Mouse (Mus musculus): ENCODE measurements around the gene Acot3. TPM values are rescaled to one million over a fixed set of nuclear protein-coding genes. Genes with fewer than 3 reads are reported as not detected.
A peak's percentile ranks its signal among the peaks of the same experiment; 100 is the strongest.

The Acot3 gene
- total and polyA plus RNA-seq, 2 experiments from 2014 or later, result 0.31 to 2.1 TPM

DNA sequence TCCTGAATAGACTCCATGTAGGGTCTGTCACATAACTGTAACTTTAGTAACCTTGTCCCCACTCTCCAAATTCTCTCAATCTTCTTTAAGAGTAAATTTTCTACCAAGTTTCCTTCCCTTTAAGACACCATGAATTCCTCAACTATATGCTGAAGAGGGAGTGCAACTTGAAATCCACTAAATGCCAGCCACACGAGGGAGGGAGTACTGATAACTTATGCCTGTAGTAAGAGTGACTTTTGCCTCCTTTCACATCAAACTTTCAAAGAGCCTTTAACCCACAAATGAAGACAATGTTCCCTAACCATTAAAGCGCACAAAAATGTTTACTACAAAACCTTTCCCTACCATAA lies 49.5 kb downstream of the Acot3 start:
- DNase-seq (ENCODE audit: low spot score) (no peak), ATAC-seq (ENCODE audit: insufficient read depth, low read depth) (no peak)
- Histone ChIP-seq H3K4me2 (ENCODE audit: low read depth, low read length) (peak overlapping the region; percentile 79), H3K9ac (replicated peaks; ENCODE audit: low read depth, low read length) (peak overlapping the region; percentile 65), H3K4me1 (ENCODE audit: control insufficient read depth, insufficient read depth) (no peaks in the 10 kb centered on the region), H3K27me3 (ENCODE audit: control insufficient read depth, insufficient read depth, low read length) (no peaks in the 10 kb centered on the region), H3K36me3 (replicated peaks; ENCODE audit: control insufficient read depth, insufficient read depth, low read length) (no peaks in the 10 kb centered on the region), H3K4me3 (ENCODE audit: low read depth, low read length) (peak overlapping the region; percentile 57), H3K27ac (ENCODE audit: low read depth) (no peak overlapping the region), H3K9me3 (replicated peaks; ENCODE audit: control insufficient read depth, low read length) (no peaks in the 10 kb centered on the region)
- 59% methylated on average over 2 of the region's 2 CpGs for WGBS
- no peak for TF ChIP-seq CTCF (IDR thresholded peaks at IDR 0.05; ENCODE audit: low read depth)
- no peak for TF ChIP-seq EP300 (IDR thresholded peaks at IDR 0.05; ENCODE audit: low read depth)

DNA sequence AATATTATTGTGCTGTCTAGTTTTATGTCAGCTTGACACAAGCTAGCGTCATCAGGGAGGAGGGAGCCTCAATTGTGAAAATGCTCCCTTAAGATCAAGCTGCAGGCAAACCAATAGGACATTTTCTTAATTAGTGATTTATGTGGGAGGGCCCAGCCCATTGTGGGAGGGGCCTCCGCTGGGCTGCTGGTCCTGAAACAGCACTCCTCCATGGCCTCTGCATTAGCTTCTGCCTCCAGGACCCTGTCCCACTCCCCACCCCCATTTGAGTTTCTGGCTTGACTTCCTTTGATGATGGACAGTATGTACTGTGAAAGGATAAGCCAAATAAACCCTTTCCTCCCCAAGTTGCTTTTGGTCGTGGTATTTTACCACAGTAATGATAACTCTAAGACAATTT lies 55.1 kb downstream of the Acot3 start:
- no peaks in the 10 kb centered on the region for H3K4me1 ChIP-seq (ENCODE audit: control insufficient read depth, insufficient read depth)
- TF ChIP-seq CTCF (IDR thresholded peaks at IDR 0.05; ENCODE audit: low read depth) (no peak), EP300 (IDR thresholded peaks at IDR 0.05; ENCODE audit: low read depth) (no peak)
- H3K27ac ChIP-seq (ENCODE audit: low read depth), result no peak overlapping the region
- WGBS, result 79% methylated on average over 3 of the region's 3 CpGs
- no peak for DNase-seq (ENCODE audit: low spot score)
- ATAC-seq (ENCODE audit: insufficient read depth, low read depth), result no peak
- no peak overlapping the region for H3K9ac ChIP-seq (replicated peaks; ENCODE audit: low read depth, low read length)
- no peak overlapping the region for H3K4me3 ChIP-seq (ENCODE audit: low read depth, low read length)
- H3K9me3 ChIP-seq (replicated peaks; ENCODE audit: control insufficient read depth, low read length), result no peaks in the 10 kb centered on the region
- no peak overlapping the region for H3K4me2 ChIP-seq (ENCODE audit: low read depth, low read length)
- H3K36me3 ChIP-seq (replicated peaks; ENCODE audit: control insufficient read depth, insufficient read depth, low read length), result no peaks in the 10 kb centered on the region
- H3K27me3 ChIP-seq (ENCODE audit: control insufficient read depth, insufficient read depth, low read length), result no peaks in the 10 kb centered on the region

DNA sequence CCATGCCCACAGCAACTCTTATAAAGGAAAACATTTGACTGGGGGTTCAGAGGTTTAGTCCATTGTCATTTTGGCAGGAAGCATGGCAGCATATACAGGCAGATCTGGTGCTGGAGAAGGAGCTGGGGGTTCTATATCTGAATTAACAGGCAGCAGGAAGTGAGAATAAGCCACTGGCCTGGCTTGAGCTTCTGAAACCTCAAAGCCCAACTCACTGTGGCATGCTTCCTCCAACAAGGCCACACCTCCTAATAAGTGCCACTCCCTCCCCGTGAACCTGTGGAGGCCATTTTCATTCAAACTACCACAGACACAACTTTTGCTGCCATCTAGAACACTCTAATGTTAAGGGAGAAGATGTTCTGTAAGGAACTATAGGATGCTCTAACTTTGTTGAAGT lies 55.7 kb downstream of the Acot3 start:
- Histone ChIP-seq H3K9me3 (replicated peaks; ENCODE audit: control insufficient read depth, low read length) (no peaks in the 10 kb centered on the region), H3K27ac (ENCODE audit: low read depth) (no peak overlapping the region), H3K4me3 (ENCODE audit: low read depth, low read length) (no peak overlapping the region), H3K4me1 (ENCODE audit: control insufficient read depth, insufficient read depth) (no peaks in the 10 kb centered on the region), H3K9ac (replicated peaks; ENCODE audit: low read depth, low read length) (no peak overlapping the region), H3K36me3 (replicated peaks; ENCODE audit: control insufficient read depth, insufficient read depth, low read length) (no peaks in the 10 kb centered on the region), H3K27me3 (ENCODE audit: control insufficient read depth, insufficient read depth, low read length) (no peaks in the 10 kb centered on the region), H3K4me2 (ENCODE audit: low read depth, low read length) (no peak overlapping the region)
- TF ChIP-seq EP300 (IDR thresholded peaks at IDR 0.05; ENCODE audit: low read depth), result no peak
- ATAC-seq (ENCODE audit: insufficient read depth, low read depth) (no peak), DNase-seq (ENCODE audit: low spot score) (no peak)
- WGBS, result 47% methylated on average over 1 of the region's 1 CpGs

DNA sequence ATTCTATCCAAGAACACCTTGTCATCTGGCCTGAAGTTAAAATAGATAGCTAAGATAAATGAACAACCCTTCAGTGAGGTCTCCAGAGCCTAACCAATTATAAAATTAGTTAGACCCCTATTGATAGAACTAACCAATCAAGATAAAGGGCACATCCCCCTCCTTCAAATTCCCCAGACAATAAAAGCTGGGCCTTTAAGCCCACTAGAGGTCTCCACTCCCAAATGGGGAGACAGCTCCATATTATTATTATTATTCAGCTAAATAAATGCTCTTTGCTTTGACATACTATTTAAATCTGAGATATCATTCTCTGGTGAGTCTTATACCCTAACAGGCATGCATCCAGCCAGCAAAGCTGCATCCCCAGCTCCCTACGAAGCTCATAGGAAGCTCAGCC lies 58.0 kb downstream of the Acot3 start:
- H3K27ac ChIP-seq (ENCODE audit: low read depth), result no peak overlapping the region
- H3K9ac ChIP-seq (replicated peaks; ENCODE audit: low read depth, low read length), result no peak overlapping the region
- H3K4me3 ChIP-seq (ENCODE audit: low read depth, low read length), result no peak overlapping the region
- DNase-seq (ENCODE audit: low spot score) (no peak), ATAC-seq (ENCODE audit: insufficient read depth, low read depth) (no peak)
- H3K4me2 ChIP-seq (ENCODE audit: low read depth, low read length), result no peak overlapping the region
- TF ChIP-seq CTCF (IDR thresholded peaks at IDR 0.05; ENCODE audit: low read depth), result no peak
- no peak for TF ChIP-seq EP300 (IDR thresholded peaks at IDR 0.05; ENCODE audit: low read depth)
- H3K4me1 ChIP-seq (ENCODE audit: control insufficient read depth, insufficient read depth), result peaks cover 3% of the 10 kb centered on the region; the same call in 1 of the 2 replicates
- no peaks in the 10 kb centered on the region for H3K9me3 ChIP-seq (replicated peaks; ENCODE audit: control insufficient read depth, low read length)
- 69% methylated on average over 1 of the region's 1 CpGs for WGBS
- no peaks in the 10 kb centered on the region for H3K36me3 ChIP-seq (replicated peaks; ENCODE audit: control insufficient read depth, insufficient read depth, low read length)
- no peaks in the 10 kb centered on the region for H3K27me3 ChIP-seq (ENCODE audit: control insufficient read depth, insufficient read depth, low read length)

Other genes starting within 250 kb of the Acot3 start
- 22.8 and 42.1 TPM in 2 replicates for gene Numb, start 130.2 kb upstream of the Acot3 start, total RNA-seq (2014; rRNA removed; ENCODE audit: low replicate concordance)
- 19.0 and 19.1 TPM in 2 replicates for gene Numb, start 130.2 kb upstream of the Acot3 start, polyA plus RNA-seq (2015; fragmentation: Nextera tagmentation; extraction: Ambion mirVana)
- gene Riox1, start 101.5 kb upstream of the Acot3 start, total RNA-seq (2014; rRNA removed; ENCODE audit: low replicate concordance), result 12.4 and 21.9 TPM in 2 replicates
- 4.6 and 5.1 TPM in 2 replicates for gene Riox1, start 101.5 kb upstream of the Acot3 start, polyA plus RNA-seq (2015; fragmentation: Nextera tagmentation; extraction: Ambion mirVana)
- gene Heatr4, start 67.3 kb upstream of the Acot3 start, total RNA-seq (2014; rRNA removed; ENCODE audit: low replicate concordance), result not detected in 2 replicates
- 0.04 TPM in 1 of 2 replicates, not detected in the other for gene Heatr4, start 67.3 kb upstream of the Acot3 start, polyA plus RNA-seq (2015; fragmentation: Nextera tagmentation; extraction: Ambion mirVana)
- 158 and 228 TPM in 2 replicates for gene Acot2, start 64.3 kb upstream of the Acot3 start, total RNA-seq (2014; rRNA removed; ENCODE audit: low replicate concordance)
- gene Acot2, start 64.3 kb upstream of the Acot3 start, polyA plus RNA-seq (2015; fragmentation: Nextera tagmentation; extraction: Ambion mirVana), result 300 and 309 TPM in 2 replicates
- 71.5 and 122 TPM in 2 replicates for gene Acot1, start 42.7 kb upstream of the Acot3 start, total RNA-seq (2014; rRNA removed; ENCODE audit: low replicate concordance)
- 137 and 142 TPM in 2 replicates for gene Acot1, start 42.7 kb upstream of the Acot3 start, polyA plus RNA-seq (2015; fragmentation: Nextera tagmentation; extraction: Ambion mirVana)
- gene Acot4, start 13.8 kb upstream of the Acot3 start, total RNA-seq (2014; rRNA removed; ENCODE audit: low replicate concordance), result 0.31 and 18.2 TPM in 2 replicates
- gene Acot4, start 13.8 kb upstream of the Acot3 start, polyA plus RNA-seq (2015; fragmentation: Nextera tagmentation; extraction: Ambion mirVana), result 0.55 and 0.60 TPM in 2 replicates
- not detected in 2 replicates for gene Gm49366, start 13.2 kb upstream of the Acot3 start, total RNA-seq (2014; rRNA removed; ENCODE audit: low replicate concordance)
- gene Gm49366, start 13.2 kb upstream of the Acot3 start, polyA plus RNA-seq (2015; fragmentation: Nextera tagmentation; extraction: Ambion mirVana), result not detected in 2 replicates
- not detected in 2 replicates for gene Acot5, start 17.2 kb downstream of the Acot3 start, total RNA-seq (2014; rRNA removed; ENCODE audit: low replicate concordance)
- gene Acot5, start 17.2 kb downstream of the Acot3 start, polyA plus RNA-seq (2015; fragmentation: Nextera tagmentation; extraction: Ambion mirVana), result not detected in 2 replicates
- 1.8 and 5.8 TPM in 2 replicates for gene Acot6, start 48.5 kb downstream of the Acot3 start, total RNA-seq (2014; rRNA removed; ENCODE audit: low replicate concordance)
- 1.1 and 1.2 TPM in 2 replicates for gene Acot6, start 48.5 kb downstream of the Acot3 start, polyA plus RNA-seq (2015; fragmentation: Nextera tagmentation; extraction: Ambion mirVana)
- 2.0 and 2.3 TPM in 2 replicates for gene Dnal1, start 62.2 kb downstream of the Acot3 start, total RNA-seq (2014; rRNA removed; ENCODE audit: low replicate concordance)
- gene Dnal1, start 62.2 kb downstream of the Acot3 start, polyA plus RNA-seq (2015; fragmentation: Nextera tagmentation; extraction: Ambion mirVana), result 2.6 and 2.7 TPM in 2 replicates
- 1.5 TPM in 1 of 2 replicates, not detected in the other for gene Pnma1, start 96.3 kb downstream of the Acot3 start, total RNA-seq (2014; rRNA removed; ENCODE audit: low replicate concordance)
- gene Pnma1, start 96.3 kb downstream of the Acot3 start, polyA plus RNA-seq (2015; fragmentation: Nextera tagmentation; extraction: Ambion mirVana), result 0.31 and 0.45 TPM in 2 replicates
- gene Elmsan1, start 166.7 kb downstream of the Acot3 start, total RNA-seq (2014; rRNA removed; ENCODE audit: low replicate concordance), result 13.5 and 14.5 TPM in 2 replicates
- 3.5 and 3.6 TPM in 2 replicates for gene Elmsan1, start 166.7 kb downstream of the Acot3 start, polyA plus RNA-seq (2015; fragmentation: Nextera tagmentation; extraction: Ambion mirVana)
- 104 and 105 TPM in 2 replicates for gene Ptgr2, start 233.1 kb downstream of the Acot3 start, total RNA-seq (2014; rRNA removed; ENCODE audit: low replicate concordance)
- gene Ptgr2, start 233.1 kb downstream of the Acot3 start, polyA plus RNA-seq (2015; fragmentation: Nextera tagmentation; extraction: Ambion mirVana), result 141 and 154 TPM in 2 replicates